ENCODE assay signal across 26 mouse cellular contexts in genomic region chr15:21315457-21315856, GRCm38 (mm10).
DNase-seq lines count a peak whose midpoint lies in the region; ATAC-seq and TF ChIP-seq lines count a peak whose summit lies in the region.
"Had no signal": no experiment of that assay in that cellular context is flagged by ENCODE, and none has a peak within 500 bp of the region (broad histone marks: within the 10 kb centered on the region; RNA-seq: fewer than 3 reads in every experiment).

No protein-coding gene starts in this region.

- H3K27me3 ChIP-seq in embryonic facial prominence, embryonic 14.5 days (replicated peaks; ENCODE audit: control insufficient read depth, insufficient read depth, low read length), result no peaks in the 10 kb centered on the region
- no peaks in the 10 kb centered on the region for H3K27me3 ChIP-seq in embryonic facial prominence, embryonic 10.5 days (replicated peaks; ENCODE audit: low read depth, poor library complexity, severe bottlenecking)
- no peaks in the 10 kb centered on the region for H3K27me3 ChIP-seq in forebrain, postnatal 0 days (ENCODE audit: insufficient read depth, low read length)
- H3K27me3 ChIP-seq in forebrain, embryonic 13.5 days, result no peaks in the 10 kb centered on the region
- H3K27me3 ChIP-seq: embryonic facial prominence, embryonic 12.5 days; heart, embryonic 13.5 days had no signal

- DNase-seq in embryonic facial prominence, embryonic 14.5 days (ENCODE audit: low spot score), result peak; percentile 3
- no peak for DNase-seq in embryonic facial prominence, embryonic 10.5 days (ENCODE audit: low spot score)
- DNase-seq in forebrain, postnatal 0 days, result peak; percentile 43
- DNase-seq in brain, adult 2 months (ENCODE audit: low read depth, low spot score), result peak; percentile 39
- peak; percentile 16 for DNase-seq in telencephalon, adult 2 months (ENCODE audit: low read depth, low spot score)
- no peak for DNase-seq in gastrocnemius, adult 8-10 months (ENCODE audit: low spot score in 2 of 2)
- DNase-seq: adrenal gland, adult 8-10 months; adrenal gland, postnatal 25 days; cerebellum, adult 11-12 months; cerebellum, adult 8-10 months; cerebellum, postnatal 10 days; gastrocnemius, postnatal 10 days; gastrocnemius, postnatal 36 days; heart, adult 2 months; heart, postnatal 14 days; heart, postnatal 4 days had no signal

- no peak for ATAC-seq in embryonic facial prominence, embryonic 14.5 days (ENCODE audit: low read depth)
- ATAC-seq in forebrain, postnatal 0 days, result no peak
- ATAC-seq in forebrain, embryonic 13.5 days, result no peak
- ATAC-seq: activated CD4-positive, CD25-positive, alpha-beta regulatory T cell, adult 4 months; hindbrain, postnatal 0 days; inflammation-experienced regulatory T-cells, adult 6 months; intestine, embryonic 16.5 days had no signal

- H3K9ac ChIP-seq in embryonic facial prominence, embryonic 14.5 days (ENCODE audit: low read depth, low read length), result no peak overlapping the region
- H3K9ac ChIP-seq in forebrain, postnatal 0 days, result no peak overlapping the region
- H3K9ac ChIP-seq in forebrain, embryonic 13.5 days, result no peak overlapping the region
- H3K9ac ChIP-seq: embryonic facial prominence, embryonic 12.5 days; heart, embryonic 13.5 days; hindbrain, embryonic 14.5 days had no signal

- H3K4me1 ChIP-seq in embryonic facial prominence, embryonic 14.5 days (ENCODE audit: control insufficient read depth, insufficient read depth, low read length), result no peaks in the 10 kb centered on the region
- no peaks in the 10 kb centered on the region for H3K4me1 ChIP-seq in embryonic facial prominence, embryonic 10.5 days
- H3K4me1 ChIP-seq in forebrain, postnatal 0 days (ENCODE audit: insufficient read depth), result no peaks in the 10 kb centered on the region
- H3K4me1 ChIP-seq in forebrain, embryonic 13.5 days, result no peaks in the 10 kb centered on the region
- H3K4me1 ChIP-seq: embryonic facial prominence, embryonic 12.5 days; heart, embryonic 10.5 days; heart, embryonic 13.5 days had no signal

- H3K4me3 ChIP-seq in embryonic facial prominence, embryonic 14.5 days (ENCODE audit: low read depth, low read length), result no peak overlapping the region
- H3K4me3 ChIP-seq in embryonic facial prominence, embryonic 10.5 days, result no peak overlapping the region
- H3K4me3 ChIP-seq in forebrain, postnatal 0 days (ENCODE audit: low read depth, low read length), result no peak overlapping the region
- no peak overlapping the region for H3K4me3 ChIP-seq in forebrain, embryonic 13.5 days
- H3K4me3 ChIP-seq: embryonic facial prominence, embryonic 12.5 days; erythroblast, embryonic 14.5 days; heart, adult 2 months; heart, embryonic 10.5 days; heart, embryonic 13.5 days had no signal

- no peaks in the 10 kb centered on the region for H3K36me3 ChIP-seq in embryonic facial prominence, embryonic 14.5 days (ENCODE audit: control insufficient read depth, insufficient read depth, low read length)
- no peaks in the 10 kb centered on the region for H3K36me3 ChIP-seq in embryonic facial prominence, embryonic 10.5 days (replicated peaks)
- H3K36me3 ChIP-seq in forebrain, postnatal 0 days (ENCODE audit: insufficient read depth), result no peaks in the 10 kb centered on the region
- no peaks in the 10 kb centered on the region for H3K36me3 ChIP-seq in forebrain, embryonic 13.5 days (ENCODE audit: poor library complexity, severe bottlenecking)
- H3K36me3 ChIP-seq: embryonic facial prominence, embryonic 12.5 days; heart, embryonic 10.5 days; heart, embryonic 13.5 days had no signal

- WGBS in embryonic facial prominence, embryonic 14.5 days, result 58% methylated on average over 3 of the region's 3 CpGs
- 86% methylated on average over 3 of the region's 3 CpGs for WGBS in embryonic facial prominence, embryonic 10.5 days
- 33% methylated on average over 3 of the region's 3 CpGs for WGBS in forebrain, postnatal 0 days
- WGBS in forebrain, embryonic 13.5 days, result 60% methylated on average over 3 of the region's 3 CpGs

- no peak overlapping the region for H3K4me2 ChIP-seq in embryonic facial prominence, embryonic 14.5 days (ENCODE audit: low read depth, low read length)
- no peak overlapping the region for H3K4me2 ChIP-seq in forebrain, postnatal 0 days (ENCODE audit: low read depth)
- H3K4me2 ChIP-seq in forebrain, embryonic 13.5 days, result no peak overlapping the region
- H3K4me2 ChIP-seq: embryonic facial prominence, embryonic 12.5 days; heart, embryonic 13.5 days; hindbrain, embryonic 14.5 days had no signal

- no peak for TF ChIP-seq CTCF in forebrain, postnatal 0 days (IDR thresholded peaks at IDR 0.05; ENCODE audit: low read depth)

- H3K9me3 ChIP-seq in embryonic facial prominence, embryonic 14.5 days (ENCODE audit: control insufficient read depth, low read length), result no peaks in the 10 kb centered on the region
- H3K9me3 ChIP-seq in embryonic facial prominence, embryonic 10.5 days, result no peaks in the 10 kb centered on the region
- H3K9me3 ChIP-seq in forebrain, postnatal 0 days (ENCODE audit: low read length), result no peaks in the 10 kb centered on the region
- no peaks in the 10 kb centered on the region for H3K9me3 ChIP-seq in forebrain, embryonic 13.5 days (replicated peaks)
- H3K9me3 ChIP-seq: embryonic facial prominence, embryonic 12.5 days; heart, embryonic 10.5 days; heart, embryonic 13.5 days had no signal

- no peak overlapping the region for H3K27ac ChIP-seq in embryonic facial prominence, embryonic 14.5 days (replicated peaks; ENCODE audit: low read depth, low read length)
- no peak overlapping the region for H3K27ac ChIP-seq in embryonic facial prominence, embryonic 10.5 days (replicated peaks)
- H3K27ac ChIP-seq in forebrain, postnatal 0 days (ENCODE audit: low read depth, low read length), result no peak overlapping the region
- no peak overlapping the region for H3K27ac ChIP-seq in forebrain, embryonic 13.5 days
- H3K27ac ChIP-seq: embryonic facial prominence, embryonic 12.5 days; heart, adult 2 months; heart, embryonic 10.5 days; heart, embryonic 13.5 days; hindbrain, embryonic 14.5 days; hindbrain, postnatal 0 days had no signal

Comparison
In these comparisons a context has a peak if more than half of its experiments do, and no peak if none do; other contexts are left out.
1. DNase-seq: peak in embryonic facial prominence, embryonic 14.5 days (single experiment), forebrain, postnatal 0 days (single experiment), brain, adult 2 months (single experiment) and telencephalon, adult 2 months (single experiment); none in embryonic facial prominence, embryonic 10.5 days (single experiment) and gastrocnemius, adult 8-10 months (0 of 2).